ENCODE assay signal across 8 mouse cellular contexts in the genomic region with DNA sequence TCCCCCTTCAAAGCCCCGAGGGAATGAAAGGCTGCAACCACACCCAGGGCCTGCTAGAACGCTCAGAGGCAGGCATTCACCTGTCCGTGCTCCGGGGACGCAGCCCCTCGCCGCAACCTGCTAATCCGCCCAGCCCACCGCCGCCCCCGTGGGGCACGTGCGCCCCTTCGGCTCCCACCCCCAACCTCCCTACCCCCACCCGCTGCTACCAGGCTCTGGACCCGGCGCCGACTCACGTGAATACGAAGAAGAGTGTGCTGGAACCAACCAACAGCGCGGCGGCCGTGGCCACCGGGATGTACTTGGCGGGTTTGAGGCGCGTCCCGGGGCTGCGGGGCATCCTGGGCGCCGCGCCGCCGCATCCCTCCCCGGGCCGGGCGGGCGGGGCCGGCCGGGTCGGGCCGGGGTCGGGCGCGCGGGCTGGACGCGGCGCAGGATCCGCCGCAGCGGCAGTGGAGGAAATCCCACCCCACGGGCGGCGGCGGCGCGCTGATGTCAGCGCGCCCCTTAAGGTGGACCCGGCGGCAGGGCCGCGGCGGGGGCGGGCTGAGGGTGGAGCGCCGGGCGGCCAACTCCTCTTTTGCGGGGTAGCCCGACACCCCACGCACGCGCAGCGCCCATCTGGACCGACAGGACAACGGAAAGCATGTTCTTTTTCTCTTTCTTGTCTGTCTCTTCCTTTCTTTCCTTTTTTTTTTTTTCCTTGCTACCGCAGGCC. TPM values are rescaled to one million over a fixed set of nuclear protein-coding genes. Genes with fewer than 3 reads are reported as not detected.
DNase-seq lines count a peak whose midpoint lies in the region; ATAC-seq and TF ChIP-seq lines count a peak whose summit lies in the region.

A gene (minus strand): TSS at position 466 of the 718 bp plus-strand sequence.

- H3K4me2 ChIP-seq in forebrain, embryonic 12.5 days, result peak within 1 kb of the TSS; percentile 78
- peak within 1 kb of the TSS; percentile 74 for H3K4me2 ChIP-seq in liver, postnatal 0 days (ENCODE audit: low read depth, low read length)
- peak within 1 kb of the TSS; percentile 93 for H3K4me2 ChIP-seq in neural tube, embryonic 13.5 days

- DNase-seq in heart, postnatal 10 days, result peak; percentile 38 to 49
- peak; percentile 84 to 89 for DNase-seq in kidney, postnatal 4 days
- DNase-seq in liver, postnatal 0 days, result peak; percentile 68
- DNase-seq in testis, postnatal 14 days (ENCODE audit: low spot score), result peak; percentile 75

- peaks cover 22% of the 10 kb centered on the region for H3K36me3 ChIP-seq in forebrain, embryonic 12.5 days (replicated peaks)
- H3K36me3 ChIP-seq in liver, postnatal 0 days (replicated peaks; ENCODE audit: insufficient read depth, low read length), result peaks cover 9% of the 10 kb centered on the region
- peaks cover 20% of the 10 kb centered on the region for H3K36me3 ChIP-seq in neural tube, embryonic 13.5 days

- no peaks in the 10 kb centered on the region for H3K27me3 ChIP-seq in forebrain, embryonic 12.5 days
- no peaks in the 10 kb centered on the region for H3K27me3 ChIP-seq in liver, postnatal 0 days (ENCODE audit: insufficient read depth, low read length)
- H3K27me3 ChIP-seq in neural tube, embryonic 13.5 days, result no peaks in the 10 kb centered on the region

- peaks cover 8% of the 10 kb centered on the region; the same call in 1 of the 2 replicates for H3K4me1 ChIP-seq in bone marrow macrophage, adult 2 months (ENCODE audit: control insufficient read depth, insufficient read depth, low read length)
- H3K4me1 ChIP-seq in forebrain, embryonic 12.5 days, result peaks cover 38% of the 10 kb centered on the region
- peaks cover 12% of the 10 kb centered on the region for H3K4me1 ChIP-seq in liver, postnatal 0 days (ENCODE audit: insufficient read depth)
- H3K4me1 ChIP-seq in neural tube, embryonic 13.5 days (replicated peaks), result peaks cover 53% of the 10 kb centered on the region

- ATAC-seq in CD4-positive, CD25-positive, alpha-beta regulatory T cell, adult 4 months, result peak; percentile 65
- peak; percentile 87 for ATAC-seq in forebrain, embryonic 12.5 days (ENCODE audit: low FRiP score)
- ATAC-seq in liver, postnatal 0 days, result peak; percentile 69
- ATAC-seq in neural tube, embryonic 13.5 days (ENCODE audit: low read depth), result peak; percentile 82

- H3K9ac ChIP-seq in forebrain, embryonic 12.5 days, result peak within 1 kb of the TSS; percentile 93
- peak within 1 kb of the TSS; percentile 72 for H3K9ac ChIP-seq in liver, postnatal 0 days (replicated peaks)
- peak within 1 kb of the TSS; percentile 90 for H3K9ac ChIP-seq in neural tube, embryonic 13.5 days

- H3K4me3 ChIP-seq in bone marrow macrophage, adult 2 months (ENCODE audit: insufficient read depth, low read length), result peak within 1 kb of the TSS; percentile 73
- H3K4me3 ChIP-seq in forebrain, embryonic 12.5 days (replicated peaks), result peak within 1 kb of the TSS; percentile 86
- peak within 1 kb of the TSS; percentile 66 for H3K4me3 ChIP-seq in liver, postnatal 0 days (ENCODE audit: low read depth, low read length)
- peak within 1 kb of the TSS; percentile 88 for H3K4me3 ChIP-seq in neural tube, embryonic 13.5 days

- intact Hi-C loops in heart, postnatal 10 days (cut with DNase I), result no loop called here

- H3K9me3 ChIP-seq in forebrain, embryonic 12.5 days, result no peaks in the 10 kb centered on the region
- H3K9me3 ChIP-seq in liver, postnatal 0 days (ENCODE audit: low read length), result no peaks in the 10 kb centered on the region
- H3K9me3 ChIP-seq in neural tube, embryonic 13.5 days, result no peaks in the 10 kb centered on the region

- no peak for TF ChIP-seq POLR2A in bone marrow macrophage, adult 2 months (IDR thresholded peaks at IDR 0.05; ENCODE audit: borderline replicate concordance, low read depth, low read length)

- TF ChIP-seq EP300 in liver, postnatal 0 days (IDR thresholded peaks at IDR 0.05; ENCODE audit: low read depth), result no peak

- WGBS in forebrain, embryonic 12.5 days, result under 1% methylated on average over 73 of the region's 79 CpGs
- 1% methylated on average over 43 of the region's 79 CpGs for WGBS in liver, postnatal 0 days (ENCODE audit: insufficient replicate concordance)
- WGBS in neural tube, embryonic 13.5 days, result under 1% methylated on average over 79 of the region's 79 CpGs

- no peak within 1 kb of the TSS for H3K27ac ChIP-seq in bone marrow macrophage, adult 2 months (ENCODE audit: insufficient read depth, low read depth, low read length)
- peak within 1 kb of the TSS; percentile 89 for H3K27ac ChIP-seq in forebrain, embryonic 12.5 days
- H3K27ac ChIP-seq in liver, postnatal 0 days (ENCODE audit: low read depth), result peak within 1 kb of the TSS; percentile 69
- H3K27ac ChIP-seq in neural tube, embryonic 13.5 days (replicated peaks), result peak within 1 kb of the TSS; percentile 96

- no peak for TF ChIP-seq CTCF in bone marrow macrophage, adult 2 months (IDR thresholded peaks at IDR 0.05; ENCODE audit: low read depth, low read length)
- no peak for TF ChIP-seq CTCF in liver, postnatal 0 days (IDR thresholded peaks at IDR 0.05; ENCODE audit: low read depth)

RNA-seq across cellular contexts. Expression of the gene that starts here (rescaled TPM):
- 1 to 10 TPM; 1.6 to 3.2 TPM for polyA plus RNA-seq in CD4-positive, CD25-positive, alpha-beta regulatory T cell, adult 4 months (2017; shearing (Covaris generic))
- polyA plus RNA-seq in bone marrow macrophage, adult 2 months (2012; ENCODE audit: insufficient read depth, insufficient read length, missing spikeins), result 10.8 and 14.3 TPM in 2 replicates
- 15.7 and 16.9 TPM in 2 replicates for polyA plus RNA-seq in forebrain, embryonic 12.5 days (2016; fragmentation: Nextera tagmentation; extraction: Ambion mirVana)
- 10 to 100 TPM; 33.2 to 35.7 TPM for total RNA-seq in heart, postnatal 10 days (2021)
- 1.3 and 1.6 TPM in 2 replicates for polyA plus RNA-seq in liver, postnatal 0 days (2015; fragmentation: Nextera tagmentation; extraction: Ambion mirVana)
- 15.3 and 17.0 TPM in 2 replicates for polyA plus RNA-seq in neural tube, embryonic 13.5 days (2015; fragmentation: Nextera tagmentation; extraction: Ambion mirVana)
